Mouse (Mus musculus) urinary bladder, postnatal 36 days (tissue): ENCODE results near the gene Cacna1g.
"Not testable (repeated sequence)": the region's sequence is repeated elsewhere in the genome, so short reads cannot be mapped to it uniquely, and the experiment has no call there.

Experiments
- DNase-seq, 2 experiments: peaks; one replicate each; pipeline ENCODE4 v3.0.0; 2022; ENCODE audit warnings: low spot score in 2 of 2, mixed read lengths in 1 of 2

Gene Cacna1g

DNA sequence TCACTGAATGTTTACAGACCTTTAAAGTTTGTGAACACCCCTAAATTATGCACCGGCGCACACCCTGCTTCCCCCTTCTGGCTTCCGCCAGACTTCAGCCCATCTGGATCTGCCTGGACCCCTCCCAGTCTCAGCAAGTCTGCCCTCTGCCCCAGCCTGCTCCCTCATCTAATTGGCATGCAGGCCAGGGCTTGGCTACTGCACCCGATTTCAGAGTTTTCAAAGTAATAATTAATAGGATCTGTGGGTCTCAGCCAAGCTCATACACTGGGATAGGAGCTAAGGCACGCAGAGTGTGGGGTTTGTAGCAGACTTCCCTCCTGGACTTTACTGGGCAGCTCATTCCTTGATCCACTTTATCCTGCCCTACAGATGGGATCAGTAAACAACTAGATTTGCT lies 69.8 kb downstream of the Cacna1g start:
- peak in 1 of 2 experiments; percentile 49 for DNase-seq

DNA sequence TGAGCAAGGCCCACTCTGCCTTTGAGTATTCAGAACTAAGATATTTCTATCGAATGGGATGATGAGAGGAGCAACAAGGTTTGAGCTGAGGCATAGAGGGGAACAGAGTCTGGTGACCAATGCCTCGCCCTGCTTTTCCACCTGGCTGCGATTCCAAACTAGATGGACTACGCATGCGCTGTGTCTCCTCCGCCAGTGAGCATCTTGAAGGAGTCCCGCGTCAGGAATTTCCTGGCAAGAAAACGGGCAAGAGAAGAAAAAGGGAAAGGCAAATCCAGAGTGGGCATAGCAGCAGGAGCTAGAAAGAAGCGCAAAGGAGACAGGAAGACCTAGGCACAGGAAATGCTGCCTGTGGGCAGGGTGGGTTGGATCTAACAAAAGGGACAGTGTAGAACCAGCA lies 70.2 kb downstream of the Cacna1g start:
- no peak for DNase-seq

- no peak for DNase-seq
Measured at GRCm38 (mm10) chr11:94402731-94403130, 71.3 kb downstream of the Cacna1g start.

- DNase-seq: not testable (repeated sequence)
Measured at GRCm38 (mm10) chr11:94402029-94402428, 72.0 kb downstream of the Cacna1g start.

DNA sequence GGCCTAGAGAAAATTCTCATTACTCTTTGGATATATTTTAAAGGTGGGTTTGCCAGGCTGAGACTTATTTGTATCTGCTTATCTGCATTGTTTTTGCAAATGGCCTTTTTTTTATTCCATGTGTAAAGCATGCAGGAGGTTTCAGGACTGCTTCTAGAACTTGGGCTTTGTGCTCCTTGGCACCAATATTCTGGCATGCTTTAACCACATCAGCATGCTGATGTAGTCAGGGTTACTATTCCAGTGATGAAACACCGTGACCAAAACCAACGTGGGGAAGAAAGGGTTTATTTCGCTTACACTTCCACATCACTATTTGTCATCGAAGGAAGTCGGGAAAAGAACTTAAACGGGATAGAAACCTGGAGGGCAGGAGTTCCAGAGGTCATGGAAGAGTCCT lies 73.0 kb downstream of the Cacna1g start:
- no peak for DNase-seq

DNA sequence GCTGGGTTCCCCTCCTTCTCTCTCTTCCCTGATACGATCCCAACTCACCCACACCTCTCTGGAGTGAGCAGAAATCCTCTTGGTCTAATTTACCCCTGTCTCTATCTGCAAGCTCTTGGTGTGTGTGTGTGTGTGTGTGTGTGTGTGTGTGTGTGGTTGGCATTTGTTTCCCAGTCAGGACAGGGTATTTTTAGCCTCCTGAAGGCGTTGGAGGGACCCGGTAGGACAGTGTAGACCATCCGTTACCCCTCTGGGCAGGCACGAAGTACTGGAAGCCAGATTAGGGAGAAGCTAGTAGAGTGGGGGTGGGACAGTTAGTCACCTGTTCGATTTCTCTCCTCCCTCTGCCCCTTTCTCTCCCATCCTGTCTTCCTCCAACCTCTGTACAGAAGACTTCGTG lies 79.9 kb downstream of the Cacna1g start:
- DNase-seq: no peak

- not testable (repeated sequence) for DNase-seq
Measured at GRCm38 (mm10) chr11:94393490-94393889, 80.5 kb downstream of the Cacna1g start.

- DNase-seq: peak; percentile 72 to 83
Measured at GRCm38 (mm10) chr11:94392672-94393109, 81.3 kb downstream of the Cacna1g start, which contains the start of gene Abcc3. Abcc3 (minus strand) TSS chr11:94392997.

GRCm38 (mm10) chr11:94391661-94392060 lies 82.3 kb downstream of the Cacna1g start:
- DNase-seq: peak; percentile 29 to 47

DNA sequence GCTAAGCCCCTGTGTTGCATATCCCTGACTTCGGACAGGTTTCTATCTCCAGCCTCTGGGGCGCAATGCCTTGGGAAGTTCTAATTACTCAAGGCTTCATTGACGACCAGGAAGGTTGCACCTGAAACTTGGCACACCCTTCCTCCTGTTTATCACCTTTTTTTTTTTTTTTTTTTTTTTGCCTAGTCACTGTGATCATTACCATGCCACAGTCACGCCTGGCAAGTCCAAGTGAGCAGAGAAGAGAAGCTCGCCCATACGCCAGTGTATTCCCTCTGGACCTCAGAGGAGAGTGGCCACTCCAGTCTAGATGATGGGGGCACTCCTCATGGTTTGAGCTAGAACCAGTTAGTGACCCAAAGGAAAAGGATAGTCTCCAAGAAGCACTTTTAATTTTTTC lies 83.2 kb downstream of the Cacna1g start:
- no peak for DNase-seq

DNA sequence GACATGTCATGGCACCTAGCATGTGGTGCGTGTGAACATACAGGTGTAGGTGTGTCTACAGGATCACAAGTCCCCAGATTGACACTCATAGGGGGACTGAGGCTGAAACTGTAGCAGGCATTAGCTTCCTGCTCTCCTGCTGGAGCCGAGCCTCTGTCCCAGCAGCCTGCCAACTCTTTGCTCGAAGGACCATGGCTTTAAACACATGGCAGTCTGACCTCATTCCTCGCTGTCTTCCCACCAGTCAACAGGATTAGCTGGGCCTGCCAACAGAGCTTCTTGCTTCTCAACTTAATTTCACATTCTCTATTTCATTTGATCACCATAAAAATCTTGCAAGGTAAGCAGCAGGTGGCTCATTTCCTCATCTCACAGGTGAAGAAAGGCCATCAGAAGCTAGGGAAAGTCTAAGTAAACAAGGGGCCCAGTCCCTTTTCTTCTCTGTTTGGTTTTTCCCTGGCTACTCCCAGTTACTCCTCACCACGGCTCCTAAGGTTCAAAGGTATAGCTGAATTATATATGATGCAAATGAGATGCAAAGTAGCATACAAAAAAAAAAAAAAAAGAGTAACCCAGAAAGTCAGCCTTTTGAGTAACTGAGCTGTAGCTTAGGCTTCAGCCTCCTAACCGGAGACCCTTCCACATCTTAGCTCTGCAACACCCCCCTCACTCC lies 84.1 kb downstream of the Cacna1g start:
- no peak for DNase-seq

DNA sequence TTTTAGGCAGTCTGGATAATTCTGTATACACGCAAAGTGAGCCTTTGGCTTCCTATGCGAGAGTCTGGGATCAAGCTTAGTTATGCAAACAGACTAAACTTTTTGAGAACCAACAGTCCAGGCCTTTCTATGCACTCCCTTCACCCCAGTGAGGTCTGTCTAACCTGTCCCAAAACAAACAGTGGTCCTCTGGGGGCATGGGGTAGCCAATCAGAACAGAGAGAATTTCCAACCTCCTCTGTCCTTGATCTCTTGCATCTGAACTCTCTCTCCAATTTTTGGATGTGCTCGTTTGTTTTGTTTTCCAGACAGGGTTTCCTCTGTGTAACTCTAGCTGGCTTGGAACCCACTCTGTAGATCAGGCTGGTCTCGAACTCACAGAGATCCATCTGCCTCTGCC lies 85.0 kb downstream of the Cacna1g start:
- DNase-seq: no peak

DNA sequence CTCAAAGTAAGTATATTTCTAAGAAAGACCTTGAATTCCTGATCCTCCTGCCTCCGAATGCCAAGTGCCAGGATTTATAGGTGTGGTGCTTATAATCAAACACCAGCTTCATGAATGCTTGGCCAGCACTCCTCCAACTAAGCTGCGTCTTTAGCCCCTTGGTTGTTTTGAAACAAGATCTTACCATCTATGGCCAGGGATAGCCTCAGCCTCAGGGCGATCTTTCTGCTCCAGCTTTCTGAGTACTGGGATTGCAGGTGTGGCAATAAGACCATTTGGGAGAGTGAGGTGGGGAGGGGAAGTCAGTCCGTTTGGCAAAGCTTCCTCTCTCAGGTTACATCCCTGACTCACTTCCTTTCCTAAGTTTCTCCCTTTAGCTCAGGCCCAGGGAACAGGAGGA lies 86.2 kb downstream of the Cacna1g start:
- DNase-seq: no peak

DNA sequence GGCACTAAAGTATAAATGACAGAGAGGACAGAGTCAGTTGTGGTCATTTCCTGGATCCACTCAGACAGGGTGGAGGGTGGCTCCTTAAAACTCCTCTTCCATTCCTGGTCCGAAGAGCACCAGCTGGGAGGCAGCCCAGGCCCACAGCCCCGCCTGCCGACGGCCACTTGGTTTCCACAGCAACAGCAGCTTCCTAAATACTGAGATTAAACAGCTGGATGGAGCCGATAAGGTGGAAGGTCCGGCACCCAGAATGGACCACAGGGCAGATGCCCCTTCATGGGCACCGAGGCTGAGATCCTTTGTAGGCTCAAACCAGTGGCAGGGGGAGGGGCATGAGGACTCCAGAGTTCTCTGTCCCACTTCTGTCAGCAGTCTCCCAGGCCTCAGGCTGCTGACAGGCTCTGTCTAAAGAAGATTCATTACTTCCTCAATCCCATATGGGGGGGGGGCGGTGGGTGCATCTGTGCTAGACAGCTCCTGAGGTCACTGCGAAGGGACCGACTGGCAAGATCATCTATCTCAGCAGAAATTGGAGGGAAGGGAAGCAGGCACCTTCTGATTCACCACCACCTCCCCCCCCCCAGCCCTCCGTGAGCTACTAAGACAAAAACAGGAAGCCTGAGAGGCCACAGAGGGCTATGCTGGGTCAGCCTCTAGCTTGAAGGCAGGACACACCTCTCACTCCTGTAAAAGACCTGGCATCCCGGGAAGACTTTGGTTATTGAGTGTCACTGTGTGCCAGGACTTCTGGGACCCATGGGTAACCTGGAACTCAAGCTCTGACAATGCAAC lies 87.8 kb downstream of the Cacna1g start:
- peak; percentile 23 to 30 for DNase-seq

GRCm38 (mm10) chr11:94379736-94380135 lies 94.3 kb downstream of the Cacna1g start:
- DNase-seq: no peak

- DNase-seq: no peak
Measured at GRCm38 (mm10) chr11:94379061-94379460, 94.9 kb downstream of the Cacna1g start.

- no peak for DNase-seq
Measured at GRCm38 (mm10) chr11:94374276-94374948, 99.6 kb downstream of the Cacna1g start.

DNA sequence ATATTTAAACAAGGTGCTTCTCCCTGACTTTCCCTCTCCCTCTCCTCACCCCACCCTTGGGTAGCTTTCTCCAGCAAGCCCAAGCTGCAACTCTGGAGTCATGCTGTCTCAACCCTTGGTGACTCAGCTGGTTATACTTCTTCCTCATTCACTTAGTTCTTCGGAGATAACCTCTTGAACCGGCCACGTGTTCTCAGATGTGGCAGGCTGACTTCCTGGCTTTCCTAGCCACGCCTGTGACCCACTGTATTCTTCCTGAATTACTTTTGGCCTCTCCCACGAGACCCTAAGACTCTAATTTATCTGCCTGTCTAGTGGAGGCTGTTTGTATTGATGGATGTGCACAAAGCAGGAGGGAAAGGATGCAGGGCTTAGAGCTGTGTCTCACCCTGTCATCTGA lies 103.2 kb downstream of the Cacna1g start:
- peak; percentile 50 for DNase-seq

DNA sequence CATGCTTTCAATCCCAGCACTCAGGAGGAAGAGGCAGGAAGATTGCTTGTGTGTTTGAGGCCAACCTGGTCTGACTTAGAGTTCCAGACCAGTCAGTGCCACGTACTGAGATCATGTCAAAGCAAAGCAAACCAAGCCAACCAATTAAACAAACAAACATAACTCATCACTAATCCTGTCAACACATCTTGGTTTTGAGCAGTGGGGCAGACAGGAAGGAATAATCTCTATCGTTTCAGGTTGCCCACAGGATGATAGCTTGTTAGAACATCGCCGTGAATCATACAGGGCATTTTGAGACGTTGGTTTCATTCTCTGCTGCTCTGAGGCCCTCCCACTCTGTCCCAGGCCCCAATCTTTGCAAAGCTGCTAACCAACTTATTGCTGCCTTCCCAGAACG lies 104.0 kb downstream of the Cacna1g start:
- no peak for DNase-seq

DNA sequence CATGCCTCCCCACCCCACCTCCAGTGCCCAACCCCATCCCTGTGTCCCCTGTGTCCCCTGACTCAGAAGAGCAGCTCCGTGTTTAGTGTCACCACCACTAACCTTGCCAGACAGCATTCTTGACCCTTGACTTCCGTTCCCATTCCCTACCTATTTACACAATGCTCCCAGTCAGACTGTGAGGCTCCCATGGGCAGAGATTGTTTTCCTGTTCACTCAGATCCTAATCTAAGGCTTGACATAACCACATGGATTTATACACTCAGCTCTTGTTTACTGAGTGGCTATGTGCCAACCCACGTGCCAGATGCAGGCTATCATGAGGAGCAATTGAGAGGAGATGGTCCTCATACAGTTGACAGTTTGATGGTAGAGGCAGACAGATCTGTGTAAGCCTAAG lies 108.7 kb downstream of the Cacna1g start:
- DNase-seq: peak; percentile 53 to 56

DNA sequence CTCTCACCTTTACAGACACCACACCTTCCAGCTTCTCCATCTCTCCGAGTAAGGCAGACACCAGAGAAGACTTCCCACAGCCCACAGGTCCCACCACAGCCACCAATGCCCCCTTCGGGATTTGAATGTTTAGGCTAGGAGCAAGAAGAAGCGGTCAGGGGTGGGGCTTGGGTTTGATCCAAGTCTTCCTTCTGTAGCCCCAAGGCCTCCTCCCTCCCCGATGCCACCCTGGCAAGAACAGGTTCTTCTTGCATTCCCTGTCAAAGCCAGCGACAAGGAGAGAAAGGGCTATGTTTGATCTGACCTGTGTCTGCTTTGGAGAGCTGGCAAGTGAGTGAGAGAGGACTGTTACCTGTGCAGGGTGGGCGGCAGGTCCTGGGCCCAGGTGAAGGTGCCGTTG lies 110.3 kb downstream of the Cacna1g start:
- peak; percentile 71 to 75 for DNase-seq

DNA sequence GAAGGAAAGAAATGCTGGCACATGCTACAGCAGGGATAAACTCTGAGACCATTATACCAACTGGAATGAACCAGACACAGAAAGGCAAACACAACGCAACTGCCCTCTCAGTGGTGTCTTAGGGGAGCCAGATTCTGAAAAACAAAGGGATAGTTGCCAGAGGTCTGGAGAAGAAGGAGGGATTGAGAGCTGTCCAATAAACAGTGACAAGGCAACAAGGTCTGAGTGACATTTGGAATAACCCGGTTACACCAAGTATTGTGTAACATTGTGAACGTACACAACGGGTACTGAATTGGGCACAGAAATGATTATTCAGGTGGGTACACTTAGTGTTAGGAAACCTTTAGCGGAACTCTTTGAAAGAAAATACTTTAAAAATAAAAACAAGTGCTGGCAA lies 111.9 kb downstream of the Cacna1g start:
- DNase-seq: no peak
